In genomic region chr7:141131024-141131820, GRCm38 (mm10) we compare ENCODE assay signal across 8 mouse cellular contexts. TPM values are rescaled to one million over a fixed set of nuclear protein-coding genes. Genes with fewer than 3 reads are reported as not detected.
A peak's percentile ranks its signal among the peaks of the same experiment; 100 is the strongest.
DNase-seq lines count a peak whose midpoint lies in the region; ATAC-seq and TF ChIP-seq lines count a peak whose summit lies in the region.

No protein-coding gene starts in this region.

- intact Hi-C loops in left cerebral cortex, postnatal 10 days (cut with DNase I) = loop anchor here (5.0 kb wide), 1 partner anchor 41 kb away; the partner anchor contains the start of gene Rnh1

- peak; percentile 84 for DNase-seq in gastrocnemius, postnatal 10 days
- DNase-seq in left cerebral cortex, postnatal 10 days (ENCODE audit: extremely low spot score in 1 of 2, low spot score in 2 of 2) = peak; percentile 87 to 94
- DNase-seq in right cerebral cortex, postnatal 25 days = peak; percentile 89
- peak; percentile 79 to 84 for DNase-seq in urinary bladder, postnatal 4 days (ENCODE audit: low spot score in 2 of 2)

- TF ChIP-seq CTCF in cortical plate, adult 2 months (IDR thresholded peaks at IDR 0.05; ENCODE audit: extremely low read depth, insufficient read depth, low read length) = no peak

- ATAC-seq in activated CD4-positive, CD25-positive, alpha-beta regulatory T cell, adult 4 months = peak; percentile 98
- peak; percentile 98 for ATAC-seq in inflammation-experienced regulatory T-cells, adult 6 months
- peak; percentile 86 for ATAC-seq in megakaryocyte-erythroid progenitor cell, adult 5-6 weeks (replicated peaks; ENCODE audit: low FRiP score, low TSS enrichment, poor library complexity, severe bottlenecking)

- H3K4me3 ChIP-seq in cortical plate, adult 2 months (ENCODE audit: insufficient read depth, low read length) = peak overlapping the region; percentile 84

- H3K27ac ChIP-seq in cortical plate, adult 2 months (ENCODE audit: insufficient read depth, low read length) = no peak overlapping the region

- no peak for TF ChIP-seq POLR2A in cortical plate, adult 2 months (IDR thresholded peaks at IDR 0.05; ENCODE audit: extremely low read depth, insufficient read depth, low read length)

- peaks cover 7% of the 10 kb centered on the region for H3K4me1 ChIP-seq in cortical plate, adult 2 months (ENCODE audit: control insufficient read depth, insufficient read depth, low read length)

RNA-seq across cellular contexts. Expression of gene Ptdss2, which starts 9.0 kb away (rescaled TPM):
- polyA plus RNA-seq in activated CD4-positive, CD25-positive, alpha-beta regulatory T cell, adult 4 months (2017; shearing (Covaris generic)) = 1 to 10 TPM; 5.2 to 5.3 TPM
- 57.6 and 58.9 TPM in 2 replicates for polyA plus RNA-seq in cortical plate, adult 2 months (2012; rRNA removed)
- 10 to 100 TPM; 16.8 to 18.0 TPM for total RNA-seq in gastrocnemius, postnatal 10 days (2021)
- polyA plus RNA-seq in inflammation-experienced regulatory T-cells, adult 6 months (2017; shearing (Covaris generic)) = 1 to 10 TPM; 6.2 to 9.3 (median 7.0) TPM
- 10 to 100 TPM; 48.4 to 54.0 TPM for total RNA-seq in left cerebral cortex, postnatal 10 days (2021)
- 59.0 and 64.0 TPM in 2 replicates for total RNA-seq in megakaryocyte-erythroid progenitor cell, adult 5-6 weeks (2014; fragmentation: Nextera tagmentation)
- 14.0 and 21.1 TPM in 2 replicates for total RNA-seq in megakaryocyte-erythroid progenitor cell, adult 5-6 weeks (2017)

RNA-seq across cellular contexts. Expression of gene Ano9, which starts 13.6 kb away (rescaled TPM):
- not detected for polyA plus RNA-seq in activated CD4-positive, CD25-positive, alpha-beta regulatory T cell, adult 4 months (2017; shearing (Covaris generic))
- polyA plus RNA-seq in cortical plate, adult 2 months (2012; rRNA removed) = 0.08 TPM in 1 of 2 replicates, not detected in the other
- not detected for total RNA-seq in gastrocnemius, postnatal 10 days (2021)
- not detected for polyA plus RNA-seq in inflammation-experienced regulatory T-cells, adult 6 months (2017; shearing (Covaris generic))
- not detected for total RNA-seq in left cerebral cortex, postnatal 10 days (2021)
- not detected in 2 replicates for total RNA-seq in megakaryocyte-erythroid progenitor cell, adult 5-6 weeks (2014; fragmentation: Nextera tagmentation)
- total RNA-seq in megakaryocyte-erythroid progenitor cell, adult 5-6 weeks (2017) = not detected in 2 replicates

RNA-seq across cellular contexts. Expression of gene Sigirr, which starts 30.9 kb away (rescaled TPM):
- polyA plus RNA-seq in activated CD4-positive, CD25-positive, alpha-beta regulatory T cell, adult 4 months (2017; shearing (Covaris generic)) = 100 to 1,000 TPM; 163 to 179 TPM
- polyA plus RNA-seq in cortical plate, adult 2 months (2012; rRNA removed) = 4.0 and 4.3 TPM in 2 replicates
- total RNA-seq in gastrocnemius, postnatal 10 days (2021) = 1 to 10 TPM; 2.4 to 2.6 TPM
- 100 to 1,000 TPM; 149 to 208 (median 206) TPM for polyA plus RNA-seq in inflammation-experienced regulatory T-cells, adult 6 months (2017; shearing (Covaris generic))
- total RNA-seq in left cerebral cortex, postnatal 10 days (2021) = 1 to 10 TPM; 2.3 to 2.8 TPM
- total RNA-seq in megakaryocyte-erythroid progenitor cell, adult 5-6 weeks (2014; fragmentation: Nextera tagmentation) = 14.0 and 24.8 TPM in 2 replicates
- total RNA-seq in megakaryocyte-erythroid progenitor cell, adult 5-6 weeks (2017) = 7.1 and 13.0 TPM in 2 replicates

RNA-seq across cellular contexts. Expression of gene Rnh1, which starts 41.4 kb away (rescaled TPM):
- polyA plus RNA-seq in activated CD4-positive, CD25-positive, alpha-beta regulatory T cell, adult 4 months (2017; shearing (Covaris generic)) = 100 to 1,000 TPM; 117 to 127 TPM
- 38.6 and 38.8 TPM in 2 replicates for polyA plus RNA-seq in cortical plate, adult 2 months (2012; rRNA removed)
- total RNA-seq in gastrocnemius, postnatal 10 days (2021) = 10 to 100 TPM; 52.9 to 56.0 TPM
- 100 to 1,000 TPM; 135 to 147 (median 143) TPM for polyA plus RNA-seq in inflammation-experienced regulatory T-cells, adult 6 months (2017; shearing (Covaris generic))
- total RNA-seq in left cerebral cortex, postnatal 10 days (2021) = 10 to 100 TPM; 20.8 TPM
- 43.7 and 54.2 TPM in 2 replicates for total RNA-seq in megakaryocyte-erythroid progenitor cell, adult 5-6 weeks (2014; fragmentation: Nextera tagmentation)
- 20.7 and 30.4 TPM in 2 replicates for total RNA-seq in megakaryocyte-erythroid progenitor cell, adult 5-6 weeks (2017)

RNA-seq across cellular contexts. Expression of gene Pkp3, which starts 53.2 kb away (rescaled TPM):
- polyA plus RNA-seq in activated CD4-positive, CD25-positive, alpha-beta regulatory T cell, adult 4 months (2017; shearing (Covaris generic)) = 100 to 1,000 TPM; 365 to 380 TPM
- 0.06 and 0.15 TPM in 2 replicates for polyA plus RNA-seq in cortical plate, adult 2 months (2012; rRNA removed)
- total RNA-seq in gastrocnemius, postnatal 10 days (2021) = not detected
- 100 to 1,000 TPM; 413 to 487 (median 426) TPM for polyA plus RNA-seq in inflammation-experienced regulatory T-cells, adult 6 months (2017; shearing (Covaris generic))
- total RNA-seq in left cerebral cortex, postnatal 10 days (2021) = not detected
- 0.17 and 11.2 TPM in 2 replicates for total RNA-seq in megakaryocyte-erythroid progenitor cell, adult 5-6 weeks (2014; fragmentation: Nextera tagmentation)
- total RNA-seq in megakaryocyte-erythroid progenitor cell, adult 5-6 weeks (2017) = 2.8 TPM in 1 of 2 replicates, not detected in the other
